Mouse (Mus musculus) heart, postnatal 0 days (tissue): ENCODE measurements around the gene Ugt1a8. TPM values are rescaled to one million over a fixed set of nuclear protein-coding genes. Genes with fewer than 3 reads are reported as not detected.

Experiments
- ATAC-seq: fragments of 200-750 bp; cut with Nextera tagmentation; 2 replicates; pipeline ENCODE4 v1.8.0; 2017; ENCODE audit warnings: low read depth, moderate number of reproducible peaks, moderate library complexity; ENCODE audit not compliant: insufficient read depth
- DNase-seq: peaks from one replicate; pipeline ENCODE4 v3.0.0-alpha.2; 2016; ENCODE audit warnings: low spot score
- H3K27ac ChIP-seq: fragments of 300-500 bp; sonication (generic); 2 replicates; pipeline ENCODE4 v1.5.1; 2014; ENCODE audit warnings: low read depth, mild to moderate bottlenecking
- H3K27me3 ChIP-seq: fragments of 300-500 bp; sonication (generic); 2 replicates; pipeline ENCODE4 v1.6.1; 2014; ENCODE audit warnings: low read length, mixed read lengths; ENCODE audit not compliant: control insufficient read depth, insufficient read depth
- H3K36me3 ChIP-seq: fragments of 300-500 bp; sonication (generic); replicated peaks from 2 replicates; pipeline ENCODE4 v1.6.1; 2014; ENCODE audit warnings: low read length, mixed read lengths; ENCODE audit not compliant: control insufficient read depth, insufficient read depth
- H3K4me1 ChIP-seq: fragments of 300-500 bp; sonication (generic); 2 replicates; pipeline ENCODE4 v1.6.1; 2014; ENCODE audit warnings: antibody characterized with exemption; ENCODE audit not compliant: control insufficient read depth, insufficient read depth
- H3K4me2 ChIP-seq: fragments of 300-500 bp; sonication (generic); 2 replicates; pipeline ENCODE4 v1.6.1; 2014; ENCODE audit warnings: low read depth, mild to moderate bottlenecking, low read length, moderate library complexity
- H3K4me3 ChIP-seq: fragments of 300-500 bp; sonication (generic); 2 replicates; pipeline ENCODE4 v1.5.1; 2014; ENCODE audit warnings: low read depth, low read length
- H3K9ac ChIP-seq: fragments of 300-500 bp; sonication (generic); replicated peaks from 2 replicates; pipeline ENCODE4 v1.6.1; 2014; ENCODE audit warnings: low read depth, low read length, mixed read lengths
- H3K9me3 ChIP-seq: fragments of 300-500 bp; sonication (generic); replicated peaks from 2 replicates; pipeline ENCODE4 v1.6.1; 2016; ENCODE audit warnings: low read length; ENCODE audit not compliant: control insufficient read depth
- CTCF ChIP-seq: IDR thresholded peaks from 2 replicates; pipeline ENCODE4 v1.5.1; 2016; ENCODE audit warnings: antibody characterized with exemption, control low read depth, low read depth
- EP300 ChIP-seq: IDR thresholded peaks from 2 replicates; pipeline ENCODE4 v1.6.1; 2016; ENCODE audit warnings: antibody characterized with exemption, low read depth
- WGBS: fragments of 180-500 bp; shearing (Covaris S2); extraction: QIAGEN DNeasy Blood & Tissue Kit; methylation state at CpG from one replicate; pipeline ENCODE4 v1.1.7; 2014; 5-methylcytosine and 5-hydroxymethylcytosine counted together
- polyA plus RNA-seq: library from polyadenylated mRNA; unstranded; fragments of >200 nt; fragmentation: Nextera tagmentation; extraction: Ambion mirVana; gene quantifications from 2 replicates; pipeline ENCODE4 v1.2.1, GENCODE M21; 2015
- total RNA-seq: library from RNA; depleted of rRNA; stranded (reverse); fragments of >200 nt; gene quantifications from 2 replicates; pipeline ENCODE4 v1.2.3, GENCODE M21; 2014; ENCODE audit warnings: low replicate concordance

Gene Ugt1a8
- total and polyA plus RNA-seq, 2 experiments from 2014 or later = not detected

DNA sequence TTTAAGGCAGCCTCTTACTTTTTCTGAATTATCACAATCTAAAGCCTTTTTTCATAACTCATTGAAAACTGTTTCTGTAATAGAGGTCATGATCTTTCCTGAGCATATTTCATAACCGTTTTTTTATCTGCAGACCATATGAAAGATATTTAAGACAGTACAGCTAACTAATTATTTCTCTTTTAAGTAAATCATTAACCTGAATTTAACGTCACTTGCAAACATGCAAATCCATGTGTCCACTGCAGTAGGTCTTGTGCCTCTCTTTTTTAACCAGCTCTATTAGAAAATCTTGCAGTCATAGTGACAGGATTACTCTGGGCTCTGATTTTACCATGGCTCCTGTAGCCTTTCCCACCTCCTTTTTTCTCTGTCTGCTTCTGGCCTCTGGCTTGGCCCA, 17.1 kb upstream of the Ugt1a8 start, which contains the start of gene Ugt1a9:
Gene Ugt1a9, plus strand, starts transcription at position 306 of the 400 bp plus-strand sequence.
- H3K4me3 ChIP-seq = no peak within 1 kb of the TSS
- no peak within 1 kb of the TSS for H3K9ac ChIP-seq
- no peaks in the 10 kb centered on the region for H3K36me3 ChIP-seq
- no peak for DNase-seq
- H3K9me3 ChIP-seq = no peaks in the 10 kb centered on the region
- H3K4me1 ChIP-seq = no peaks in the 10 kb centered on the region
- H3K4me2 ChIP-seq = no peak within 1 kb of the TSS
- no peak for TF ChIP-seq CTCF
- no peak for TF ChIP-seq EP300
- 69% methylated on average over 2 of the region's 2 CpGs for WGBS
- no peak for ATAC-seq
- H3K27ac ChIP-seq = no peak within 1 kb of the TSS
- no peaks in the 10 kb centered on the region for H3K27me3 ChIP-seq

DNA sequence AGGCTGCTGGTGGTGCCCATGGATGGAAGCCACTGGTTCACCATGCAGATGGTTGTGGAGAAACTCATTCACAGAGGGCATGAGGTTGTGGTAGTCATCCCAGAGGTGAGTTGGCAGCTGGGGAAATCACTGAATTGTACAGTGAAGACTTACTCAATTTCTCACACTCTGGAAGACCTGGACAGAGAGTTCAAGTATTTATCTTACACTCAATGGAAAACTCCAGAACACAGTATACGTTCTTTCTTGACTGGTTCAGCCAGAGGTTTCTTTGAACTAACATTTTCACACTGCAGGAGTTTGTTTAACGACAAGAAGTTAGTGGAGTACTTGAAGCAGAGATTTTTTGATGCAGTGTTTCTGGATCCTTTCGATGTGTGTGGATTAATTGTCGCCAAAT, 16.7 kb upstream of the Ugt1a8 start:
- Histone ChIP-seq H3K9ac (no peak overlapping the region), H3K27ac (no peak overlapping the region), H3K27me3 (no peaks in the 10 kb centered on the region), H3K9me3 (no peaks in the 10 kb centered on the region), H3K4me1 (no peaks in the 10 kb centered on the region), H3K36me3 (no peaks in the 10 kb centered on the region), H3K4me3 (no peak overlapping the region), H3K4me2 (no peak overlapping the region)
- WGBS = 77% methylated on average over 4 of the region's 4 CpGs
- ATAC-seq (no peak), DNase-seq (no peak)
- TF ChIP-seq CTCF (no peak), EP300 (no peak)

DNA sequence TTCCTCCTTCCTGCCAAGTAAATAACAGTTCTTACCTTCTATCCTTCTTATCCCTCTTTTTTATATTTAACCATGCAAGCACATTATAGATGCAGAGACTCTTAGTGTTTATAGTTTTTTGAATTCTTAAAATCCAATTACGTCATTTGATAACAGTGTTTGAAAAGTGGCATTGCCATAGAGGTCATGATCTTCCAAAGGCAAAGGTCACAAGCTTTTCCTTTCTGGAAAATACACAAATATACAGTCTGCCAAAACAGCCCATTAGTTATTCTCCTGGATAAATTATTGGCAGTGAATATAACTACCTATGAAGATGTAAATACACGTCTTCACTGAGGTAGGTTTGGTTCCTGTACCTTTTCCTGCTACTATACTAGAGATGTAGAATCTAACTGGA, 13.1 kb upstream of the Ugt1a8 start:
- Histone ChIP-seq H3K27ac (no peak overlapping the region), H3K4me1 (no peaks in the 10 kb centered on the region), H3K36me3 (no peaks in the 10 kb centered on the region), H3K4me3 (no peak overlapping the region), H3K9ac (no peak overlapping the region), H3K4me2 (no peak overlapping the region), H3K27me3 (no peaks in the 10 kb centered on the region), H3K9me3 (no peaks in the 10 kb centered on the region)
- 75% methylated on average over 2 of the region's 2 CpGs for WGBS
- ATAC-seq = no peak
- TF ChIP-seq EP300 = no peak
- no peak for TF ChIP-seq CTCF
- DNase-seq = no peak

DNA sequence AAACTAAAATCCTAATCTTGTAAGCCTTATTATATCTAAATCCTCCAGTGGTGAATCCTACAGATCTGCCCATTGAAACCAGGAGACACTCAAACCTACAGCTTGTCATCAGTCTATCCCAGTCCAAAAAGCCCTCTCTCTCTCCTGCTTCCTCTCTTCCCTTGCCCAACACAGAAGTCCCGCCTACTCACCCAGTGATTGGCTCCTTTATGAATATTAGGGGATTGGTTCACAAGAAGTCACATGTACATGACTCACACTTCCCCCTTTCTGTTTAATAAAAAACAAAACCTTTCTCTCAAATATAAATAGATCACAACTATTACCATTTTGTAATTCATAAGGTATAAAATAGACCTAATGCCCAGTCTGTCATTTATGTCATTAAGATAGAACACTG, 10.5 kb upstream of the Ugt1a8 start:
- 100% methylated on average over 1 of the region's 1 CpGs for WGBS
- Histone ChIP-seq H3K4me1 (no peaks in the 10 kb centered on the region), H3K27ac (no peak overlapping the region), H3K4me3 (no peak overlapping the region), H3K4me2 (no peak overlapping the region), H3K36me3 (no peaks in the 10 kb centered on the region), H3K27me3 (no peaks in the 10 kb centered on the region), H3K9me3 (no peaks in the 10 kb centered on the region), H3K9ac (no peak overlapping the region)
- TF ChIP-seq CTCF = no peak
- TF ChIP-seq EP300 = no peak
- DNase-seq = no peak
- no peak for ATAC-seq

DNA sequence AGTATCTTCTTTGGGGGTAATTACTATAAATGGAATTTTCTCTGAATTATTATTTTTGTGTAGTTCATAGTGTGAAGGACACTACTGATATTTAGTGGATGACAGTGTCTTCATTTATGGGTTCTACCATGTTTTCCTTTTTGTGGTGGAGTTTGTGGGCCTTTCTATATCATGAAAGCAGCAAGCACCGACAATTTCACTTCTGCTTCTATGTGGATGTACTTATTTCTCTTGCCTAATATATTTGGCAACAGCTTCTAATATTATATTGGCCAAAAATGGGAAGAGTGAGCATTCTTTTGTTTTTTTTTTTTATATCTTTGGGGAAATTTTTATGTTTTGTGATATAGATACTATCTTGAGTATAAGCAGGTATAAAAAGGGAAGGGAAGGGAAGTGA, 5.9 kb upstream of the Ugt1a8 start:
- no peak overlapping the region for H3K4me3 ChIP-seq
- H3K9me3 ChIP-seq = no peaks in the 10 kb centered on the region
- 69% methylated on average over 1 of the region's 1 CpGs for WGBS
- ATAC-seq (no peak), DNase-seq (no peak)
- H3K36me3 ChIP-seq = no peaks in the 10 kb centered on the region
- no peak overlapping the region for H3K4me2 ChIP-seq
- H3K9ac ChIP-seq = no peak overlapping the region
- H3K27ac ChIP-seq = no peak overlapping the region
- H3K27me3 ChIP-seq = no peaks in the 10 kb centered on the region
- TF ChIP-seq CTCF (no peak), EP300 (no peak)
- H3K4me1 ChIP-seq = no peaks in the 10 kb centered on the region

DNA sequence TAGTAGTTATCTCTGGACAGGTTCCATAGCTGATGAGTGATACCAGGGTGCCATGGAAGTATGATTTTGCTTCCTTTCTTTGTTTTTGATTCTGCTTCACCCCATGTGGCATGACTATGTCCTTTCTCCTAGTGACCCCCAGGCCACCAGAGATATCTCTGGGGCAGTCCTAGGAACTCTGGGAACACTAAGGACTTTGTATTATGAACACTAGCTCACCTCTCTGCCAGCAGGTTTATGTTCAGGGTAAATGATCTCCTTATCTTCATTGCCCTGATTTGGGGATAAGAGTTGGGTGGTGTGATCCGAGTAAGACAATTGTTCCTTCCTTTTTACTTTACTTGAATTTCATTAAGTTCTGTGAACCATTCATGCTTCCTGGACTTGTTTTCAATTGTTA, 1.5 kb upstream of the Ugt1a8 start:
- Histone ChIP-seq H3K4me2 (no peak overlapping the region), H3K4me1 (no peaks in the 10 kb centered on the region), H3K27ac (no peak overlapping the region), H3K27me3 (no peaks in the 10 kb centered on the region), H3K9ac (no peak overlapping the region), H3K36me3 (no peaks in the 10 kb centered on the region), H3K9me3 (no peaks in the 10 kb centered on the region), H3K4me3 (no peak overlapping the region)
- DNase-seq (no peak), ATAC-seq (no peak)
- WGBS = 49% methylated on average over 1 of the region's 1 CpGs
- TF ChIP-seq CTCF (no peak), EP300 (no peak)
